Mouse (Mus musculus): Measurements from ENCODE around the gene Fmnl1. TPM values are rescaled to one million over a fixed set of nuclear protein-coding genes. Genes with fewer than 3 reads are reported as not detected.
A peak's percentile ranks its signal among the peaks of the same experiment; 100 is the strongest.

Fmnl1 gene
- polyA plus RNA-seq, 1 experiment, result 235 TPM

- no peak for TF ChIP-seq CTCF (IDR thresholded peaks at IDR 0.05; ENCODE audit: borderline replicate concordance, control insufficient read depth, extremely low read depth, insufficient read depth, low read length, poor library complexity)
- no peak; the same call in 1 of the 2 replicates for TF ChIP-seq POLR2A (IDR thresholded peaks at IDR 0.05; ENCODE audit: control insufficient read depth, extremely low read depth, insufficient read depth, low read length, poor library complexity)
- H3K27ac ChIP-seq (ENCODE audit: control insufficient read depth, insufficient read depth, low read length), result peak overlapping the region; percentile 92
- H3K4me1 ChIP-seq (replicated peaks; ENCODE audit: control insufficient read depth, insufficient read depth, low read length), result peaks cover 49% of the 10 kb centered on the region
- no peaks in the 10 kb centered on the region for H3K36me3 ChIP-seq (ENCODE audit: control insufficient read depth, insufficient read depth, low read length)
- H3K4me3 ChIP-seq (ENCODE audit: control insufficient read depth, insufficient read depth, low read length), result peak overlapping the region; percentile 99
- 1% methylated on average over 23 of the region's 23 CpGs for WGBS
- H3K27me3 ChIP-seq (ENCODE audit: control insufficient read depth, insufficient read depth, low read length), result no peaks in the 10 kb centered on the region
- DNase-seq, result no peak
These were observed 346 bp downstream of the Fmnl1 start for GRCm38 (mm10) chr11:103171286-103171620.

GRCm38 (mm10) chr11:103171703-103172391 is 940 bp downstream of the Fmnl1 start:
- peak overlapping the region; percentile 92 for H3K27ac ChIP-seq (ENCODE audit: control insufficient read depth, insufficient read depth, low read length)
- WGBS, result 5% methylated on average over 9 of the region's 9 CpGs
- no peak for TF ChIP-seq POLR2A (IDR thresholded peaks at IDR 0.05; ENCODE audit: control insufficient read depth, extremely low read depth, insufficient read depth, low read length, poor library complexity)
- TF ChIP-seq CTCF (IDR thresholded peaks at IDR 0.05; ENCODE audit: borderline replicate concordance, control insufficient read depth, extremely low read depth, insufficient read depth, low read length, poor library complexity), result no peak

DNA sequence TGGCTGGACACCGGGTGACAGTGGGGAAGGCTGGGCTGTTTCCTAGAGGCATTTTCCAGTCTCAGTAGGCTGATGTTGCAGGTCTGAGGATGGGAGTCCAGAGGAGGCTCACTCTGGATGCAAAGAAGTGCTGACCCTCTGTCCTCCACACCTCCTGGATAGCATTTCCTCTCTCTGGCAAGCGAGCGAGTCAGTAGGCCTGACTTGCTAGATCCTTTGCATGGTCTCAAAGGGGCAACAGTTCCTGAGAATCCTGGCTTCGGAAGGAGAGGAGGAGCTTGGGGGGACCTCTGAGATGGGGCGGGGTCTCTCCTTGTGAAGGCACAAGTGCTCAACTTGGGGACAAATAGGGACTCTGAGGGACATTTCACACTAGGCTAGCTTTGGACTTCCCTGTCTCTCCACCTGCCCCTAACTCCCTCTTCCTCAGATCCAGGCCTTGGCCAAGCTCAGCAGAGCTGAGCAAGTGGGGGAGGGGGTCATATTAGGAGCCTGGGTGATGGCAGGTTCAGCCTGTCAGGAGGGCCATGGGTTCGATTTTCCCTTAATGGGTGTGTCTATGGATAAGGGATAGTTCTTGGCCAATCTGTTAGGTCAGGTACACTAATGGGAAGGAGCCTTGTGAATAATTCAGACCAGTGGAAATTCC is 1.6 kb downstream of the Fmnl1 start:
- WGBS, result 17% methylated on average over 6 of the region's 6 CpGs
- Histone ChIP-seq H3K4me1 (replicated peaks; ENCODE audit: control insufficient read depth, insufficient read depth, low read length) (peaks cover 61% of the 10 kb centered on the region), H3K4me3 (ENCODE audit: control insufficient read depth, insufficient read depth, low read length) (peak overlapping the region; percentile 99), H3K27ac (ENCODE audit: control insufficient read depth, insufficient read depth, low read length) (peak overlapping the region; percentile 92), H3K36me3 (ENCODE audit: control insufficient read depth, insufficient read depth, low read length) (no peaks in the 10 kb centered on the region), H3K27me3 (ENCODE audit: control insufficient read depth, insufficient read depth, low read length) (no peaks in the 10 kb centered on the region)
- DNase-seq, result no peak
- TF ChIP-seq CTCF (IDR thresholded peaks at IDR 0.05; ENCODE audit: borderline replicate concordance, control insufficient read depth, extremely low read depth, insufficient read depth, low read length, poor library complexity) (no peak), POLR2A (IDR thresholded peaks at IDR 0.05; ENCODE audit: control insufficient read depth, extremely low read depth, insufficient read depth, low read length, poor library complexity) (0 out of 2 replicates have a peak, but pooled peaks have one; percentile 25)

More at GRCm38 (mm10) chr11:103171703-103172391, 940 bp downstream of the Fmnl1 start:
- peak; percentile 51 for DNase-seq
- H3K4me1 ChIP-seq (replicated peaks; ENCODE audit: control insufficient read depth, insufficient read depth, low read length), result peaks cover 54% of the 10 kb centered on the region
- no peaks in the 10 kb centered on the region for H3K36me3 ChIP-seq (ENCODE audit: control insufficient read depth, insufficient read depth, low read length)
- H3K27me3 ChIP-seq (ENCODE audit: control insufficient read depth, insufficient read depth, low read length), result no peaks in the 10 kb centered on the region
- peak overlapping the region; percentile 99 for H3K4me3 ChIP-seq (ENCODE audit: control insufficient read depth, insufficient read depth, low read length)

DNA sequence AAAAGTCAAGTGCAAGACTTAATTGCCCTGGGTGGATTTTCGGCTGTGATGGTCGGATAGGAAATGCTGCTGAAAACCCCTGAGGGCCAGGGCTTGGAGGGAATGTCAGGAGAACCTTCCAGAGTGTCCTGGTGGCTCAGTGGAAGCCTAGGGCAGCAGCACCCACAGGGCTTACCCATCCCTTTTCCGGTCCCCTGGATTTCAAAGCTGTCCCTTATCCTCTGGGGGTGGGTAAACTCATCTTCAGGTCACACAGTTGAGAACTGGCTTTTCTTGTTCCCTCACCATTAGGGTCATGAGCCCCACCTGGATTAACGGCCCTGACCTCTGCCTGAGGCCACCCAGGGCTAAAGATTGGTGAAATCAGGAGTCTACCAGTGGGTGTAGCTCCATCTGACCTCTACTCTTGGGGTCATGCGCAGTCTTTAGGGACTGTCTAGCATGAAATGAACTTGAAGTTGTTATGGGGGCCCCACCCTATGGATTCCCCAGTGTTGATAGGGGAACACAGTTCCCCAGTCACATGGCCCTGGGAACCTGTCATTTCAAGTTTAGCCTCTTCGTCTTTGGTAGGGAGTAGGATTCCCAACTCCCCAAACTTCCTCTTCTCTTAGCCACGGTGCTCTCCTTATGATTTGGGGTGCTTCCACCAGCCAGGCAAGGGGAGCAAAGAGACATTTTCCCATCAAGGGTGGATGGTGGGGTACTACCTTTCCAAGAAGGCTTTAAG is 2.3 kb downstream of the Fmnl1 start:
- no peak for TF ChIP-seq CTCF (IDR thresholded peaks at IDR 0.05; ENCODE audit: borderline replicate concordance, control insufficient read depth, extremely low read depth, insufficient read depth, low read length, poor library complexity)
- Histone ChIP-seq H3K4me1 (replicated peaks; ENCODE audit: control insufficient read depth, insufficient read depth, low read length) (peaks cover 67% of the 10 kb centered on the region), H3K4me3 (ENCODE audit: control insufficient read depth, insufficient read depth, low read length) (peak overlapping the region; percentile 99), H3K27me3 (ENCODE audit: control insufficient read depth, insufficient read depth, low read length) (no peaks in the 10 kb centered on the region), H3K27ac (ENCODE audit: control insufficient read depth, insufficient read depth, low read length) (peak overlapping the region; percentile 92), H3K36me3 (ENCODE audit: control insufficient read depth, insufficient read depth, low read length) (no peaks in the 10 kb centered on the region)
- DNase-seq, result no peak
- 49% methylated on average over 7 of the region's 7 CpGs for WGBS

GRCm38 (mm10) chr11:103173771-103174344 is 3.0 kb downstream of the Fmnl1 start:
- H3K27ac ChIP-seq (ENCODE audit: control insufficient read depth, insufficient read depth, low read length), result peak overlapping the region; percentile 92
- peak overlapping the region; percentile 99 for H3K4me3 ChIP-seq (ENCODE audit: control insufficient read depth, insufficient read depth, low read length)
- peak; percentile 54 for DNase-seq
- H3K4me1 ChIP-seq (replicated peaks; ENCODE audit: control insufficient read depth, insufficient read depth, low read length), result peaks cover 73% of the 10 kb centered on the region
- no peaks in the 10 kb centered on the region for H3K27me3 ChIP-seq (ENCODE audit: control insufficient read depth, insufficient read depth, low read length)
- no peaks in the 10 kb centered on the region for H3K36me3 ChIP-seq (ENCODE audit: control insufficient read depth, insufficient read depth, low read length)
- WGBS, result 24% methylated on average over 11 of the region's 11 CpGs
- TF ChIP-seq CTCF (IDR thresholded peaks at IDR 0.05; ENCODE audit: borderline replicate concordance, control insufficient read depth, extremely low read depth, insufficient read depth, low read length, poor library complexity) (no peak), POLR2A (IDR thresholded peaks at IDR 0.05; ENCODE audit: control insufficient read depth, extremely low read depth, insufficient read depth, low read length, poor library complexity) (no peak)

- Histone ChIP-seq H3K27me3 (ENCODE audit: control insufficient read depth, insufficient read depth, low read length) (no peaks in the 10 kb centered on the region), H3K4me3 (ENCODE audit: control insufficient read depth, insufficient read depth, low read length) (peak overlapping the region; percentile 99), H3K4me1 (replicated peaks; ENCODE audit: control insufficient read depth, insufficient read depth, low read length) (peaks cover 69% of the 10 kb centered on the region), H3K36me3 (ENCODE audit: control insufficient read depth, insufficient read depth, low read length) (peaks cover 2% of the 10 kb centered on the region; the same call in 1 of the 2 replicates), H3K27ac (ENCODE audit: control insufficient read depth, insufficient read depth, low read length) (peak overlapping the region; percentile 92)
- TF ChIP-seq CTCF (IDR thresholded peaks at IDR 0.05; ENCODE audit: borderline replicate concordance, control insufficient read depth, extremely low read depth, insufficient read depth, low read length, poor library complexity) (no peak), POLR2A (IDR thresholded peaks at IDR 0.05; ENCODE audit: control insufficient read depth, extremely low read depth, insufficient read depth, low read length, poor library complexity) (no peak)
- peak; percentile 50 for DNase-seq
- WGBS, result 11% methylated on average over 5 of the region's 5 CpGs
These were observed 3.5 kb downstream of the Fmnl1 start for GRCm38 (mm10) chr11:103174411-103174832.

All from thymus, adult 2 months (tissue).